Mouse (Mus musculus) layer of hippocampus, adult 2 months (tissue): ENCODE measurements around the gene Rspo1. TPM values are rescaled to one million over a fixed set of nuclear protein-coding genes. Genes with fewer than 3 reads are reported as not detected.
A peak's percentile ranks its signal among the peaks of the same experiment; 100 is the strongest.

Experiments
- DNase-seq, 2 experiments: peaks; one replicate each; pipeline ENCODE4 v3.0.0; 2022; ENCODE audit warnings: low spot score in 2 of 2
- H3K27ac ChIP-seq: fragments of 200-600 bp; 2 replicates; pipeline ENCODE4 v1.8.1; 2022
- H3K4me3 ChIP-seq: fragments of 200-600 bp; 2 replicates; pipeline ENCODE4 v1.8.1; 2022; ENCODE audit warnings: mild to moderate bottlenecking
- CTCF ChIP-seq: fragments of 200-600 bp; conservative IDR thresholded peaks from 2 replicates; pipeline ENCODE4 v1.8.1; 2022; ENCODE audit warnings: antibody characterized with exemption, mild to moderate bottlenecking, moderate library complexity
- total RNA-seq, 2 experiments: library from RNA; stranded (reverse); gene quantifications; 2 replicates each; pipeline ENCODE4 v1.2.3; 2021

Rspo1 gene
- total RNA-seq, 2 experiments from 2014 or later = 9.5 to 9.8 TPM

DNA sequence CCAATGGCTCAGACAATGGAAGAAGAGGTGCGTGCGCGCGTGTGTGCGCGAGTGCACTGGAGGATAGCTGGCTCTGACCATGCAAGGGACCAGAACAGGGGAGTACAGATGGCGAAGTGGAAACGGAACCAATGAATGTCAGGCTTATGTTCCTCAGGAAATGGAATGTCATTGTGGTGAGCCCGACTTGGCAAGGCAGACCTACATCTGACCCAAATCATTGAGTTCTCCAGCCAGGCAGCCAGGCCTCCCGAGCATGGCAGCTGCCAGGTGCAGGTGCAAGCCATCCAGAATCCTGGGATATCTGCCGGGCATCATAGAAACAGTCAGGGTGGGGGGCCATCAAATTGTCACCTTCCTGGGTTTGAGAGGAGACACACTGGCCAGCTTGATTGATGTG lies 25.3 kb upstream of the Rspo1 start:
- TF ChIP-seq CTCF = no peak
- Histone ChIP-seq H3K4me3 (no peak overlapping the region), H3K27ac (no peak overlapping the region)
- no peak for DNase-seq

DNA sequence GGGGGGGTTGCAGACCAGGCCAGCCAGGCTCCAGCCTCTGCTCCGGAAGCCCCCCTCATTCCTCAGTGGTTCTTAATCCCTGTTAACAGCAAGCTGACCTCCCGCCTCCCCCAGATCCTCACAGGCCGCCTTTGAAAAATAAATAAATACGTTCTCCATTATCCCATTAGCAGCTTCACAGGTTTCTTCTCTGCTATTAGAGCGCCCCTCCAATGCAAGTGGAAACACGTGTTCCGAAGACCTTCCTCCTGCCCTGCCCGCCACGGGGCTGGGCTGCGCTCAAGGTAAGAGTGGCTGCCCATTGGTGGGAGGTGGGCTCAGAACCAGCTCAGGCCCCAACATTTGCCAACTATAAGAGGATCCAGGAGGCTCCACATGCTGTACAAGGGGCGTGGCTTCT lies 23.7 kb upstream of the Rspo1 start:
- no peak overlapping the region for H3K27ac ChIP-seq
- H3K4me3 ChIP-seq = no peak overlapping the region
- no peak for DNase-seq
- no peak for TF ChIP-seq CTCF

DNA sequence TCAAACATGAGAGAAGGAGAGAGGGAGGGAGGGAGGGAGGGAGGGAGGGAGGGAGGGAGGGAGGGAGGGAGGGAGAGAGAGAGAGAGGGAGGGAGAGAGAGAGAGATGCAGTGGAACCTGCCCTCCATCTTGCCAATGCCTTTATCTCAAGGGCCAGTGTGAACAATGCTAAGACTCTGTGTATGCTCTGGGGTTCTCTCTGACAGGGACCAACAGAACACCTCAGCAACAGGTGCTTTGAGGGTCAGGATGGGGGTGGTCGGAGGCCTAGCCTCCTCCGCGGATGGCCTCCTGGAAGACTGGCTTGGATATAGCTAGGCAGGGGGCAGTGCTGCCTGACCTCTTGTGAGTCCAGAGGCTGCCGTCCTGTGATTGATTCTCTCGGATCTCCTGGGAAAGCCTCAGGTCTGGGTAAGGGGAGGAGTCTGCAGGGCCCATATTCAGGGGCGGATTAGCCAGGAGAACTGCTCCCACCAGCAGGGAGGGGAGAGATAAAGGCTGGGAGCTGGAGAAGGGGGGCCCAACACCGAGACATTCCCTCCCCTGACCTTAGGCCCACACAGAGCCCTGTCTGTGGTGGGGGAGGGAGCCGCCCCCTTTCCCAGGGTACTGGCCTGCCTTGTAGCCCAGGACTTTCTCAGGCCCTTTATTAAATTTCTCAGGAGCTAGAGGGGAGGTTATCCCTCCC lies 21.2 kb upstream of the Rspo1 start:
- DNase-seq = no peak
- TF ChIP-seq CTCF = no peak
- no peak overlapping the region for H3K27ac ChIP-seq
- H3K4me3 ChIP-seq = no peak overlapping the region

GRCm38 (mm10) chr4:124968711-124969110 lies 17.5 kb upstream of the Rspo1 start:
- DNase-seq = no peak
- H3K27ac ChIP-seq = no peak overlapping the region
- no peak for TF ChIP-seq CTCF
- H3K4me3 ChIP-seq = no peak overlapping the region

DNA sequence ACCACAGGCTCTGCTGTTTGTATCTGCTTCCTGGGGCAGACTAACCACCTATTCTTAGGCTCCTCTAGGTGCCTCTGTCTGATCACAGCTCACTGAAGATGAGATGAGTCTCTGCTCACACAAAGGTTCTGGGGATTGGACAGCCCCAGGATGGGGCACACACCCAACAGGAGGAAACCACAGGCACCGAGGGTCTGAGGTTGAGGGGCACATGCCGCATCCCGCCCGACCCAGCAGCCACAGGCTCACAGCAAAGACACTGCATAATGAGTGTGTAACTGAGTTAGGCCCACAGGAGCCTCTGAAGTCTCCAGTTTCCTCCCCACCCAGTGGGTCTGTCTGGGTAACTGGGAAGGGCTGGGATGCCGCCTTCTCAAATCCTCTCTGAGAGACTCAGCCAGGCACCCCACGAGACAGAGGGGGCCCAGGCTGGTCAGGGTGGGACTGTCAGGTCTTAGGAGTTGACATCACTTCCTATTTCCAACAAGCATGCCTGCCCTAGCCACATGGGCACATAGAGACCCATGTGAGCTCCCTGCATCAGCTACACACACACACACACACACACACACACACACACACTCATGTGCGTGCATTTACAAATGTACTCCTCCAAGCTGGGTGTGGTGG lies 16.9 kb upstream of the Rspo1 start:
- no peak for DNase-seq
- TF ChIP-seq CTCF = no peak
- H3K4me3 ChIP-seq = no peak overlapping the region
- H3K27ac ChIP-seq = no peak overlapping the region

GRCm38 (mm10) chr4:124970194-124970593 lies 16.0 kb upstream of the Rspo1 start:
- DNase-seq = no peak
- Histone ChIP-seq H3K27ac (no peak overlapping the region), H3K4me3 (no peak overlapping the region)
- no peak for TF ChIP-seq CTCF

DNA sequence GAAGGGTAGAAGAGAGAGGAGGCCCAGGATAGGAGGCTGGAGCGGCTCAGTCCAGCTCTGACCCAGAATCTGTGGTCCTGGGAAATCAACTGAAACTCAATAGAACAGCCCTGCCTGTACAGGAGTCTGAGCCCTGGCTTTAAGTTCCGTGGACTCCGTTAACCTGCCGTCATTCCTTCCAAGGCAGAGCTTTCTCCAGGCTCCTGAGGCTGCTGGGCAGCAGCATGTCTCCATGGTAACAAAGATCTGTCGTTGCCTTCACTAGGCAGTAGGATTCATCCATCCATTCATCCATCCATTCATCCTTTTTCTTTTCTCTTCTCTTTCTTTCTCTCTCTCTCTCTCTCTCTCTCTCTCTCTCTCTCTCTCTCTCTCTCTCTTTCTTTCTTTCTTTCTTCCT lies 15.6 kb upstream of the Rspo1 start:
- no peak for TF ChIP-seq CTCF
- no peak overlapping the region for H3K4me3 ChIP-seq
- H3K27ac ChIP-seq = no peak overlapping the region
- DNase-seq = no peak

GRCm38 (mm10) chr4:124971094-124971493 lies 15.1 kb upstream of the Rspo1 start:
- Histone ChIP-seq H3K27ac (no peak overlapping the region), H3K4me3 (no peak overlapping the region)
- no peak for DNase-seq
- no peak for TF ChIP-seq CTCF

DNA sequence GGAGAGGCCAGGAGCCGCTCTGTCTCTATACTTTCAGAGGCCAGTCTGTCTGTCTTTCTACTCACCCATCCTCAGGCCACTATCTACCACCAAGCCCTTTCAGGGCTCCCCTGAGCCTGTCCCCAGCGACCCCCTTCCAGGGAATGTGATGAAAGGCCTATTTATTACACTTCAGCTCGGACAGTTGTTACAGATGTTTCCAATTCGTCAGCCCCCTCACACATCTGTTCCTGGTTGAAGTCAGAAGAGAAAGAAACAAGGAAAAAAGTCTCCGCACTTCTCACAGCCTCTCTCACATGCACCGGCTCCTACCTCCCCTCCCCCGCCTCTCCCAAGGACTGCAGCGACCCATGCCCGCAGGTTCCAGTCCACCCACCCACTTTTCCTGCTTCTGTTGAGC lies 13.9 kb upstream of the Rspo1 start:
- H3K27ac ChIP-seq = no peak overlapping the region
- H3K4me3 ChIP-seq = no peak overlapping the region
- no peak for DNase-seq
- TF ChIP-seq CTCF = no peak

DNA sequence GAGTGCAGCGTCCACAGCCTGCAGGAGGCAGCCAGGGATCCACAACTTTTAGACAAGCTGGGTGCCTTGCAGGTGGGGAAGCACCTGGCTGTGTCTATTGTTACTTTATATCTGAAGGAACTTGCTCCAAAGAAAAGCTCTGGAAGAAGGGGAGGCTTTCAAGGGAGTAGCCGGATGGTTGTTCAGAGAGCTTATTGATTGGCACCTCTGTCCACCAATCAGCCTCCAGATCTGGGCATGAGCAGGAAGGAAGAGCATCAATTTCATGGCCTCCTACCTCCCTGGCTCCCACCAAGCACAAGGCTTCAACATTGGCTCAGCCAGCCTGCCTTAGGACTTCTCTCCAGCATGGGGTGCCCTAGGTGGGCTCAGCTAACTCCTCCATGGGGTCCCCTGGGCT lies 12.9 kb upstream of the Rspo1 start:
- no peak overlapping the region for H3K27ac ChIP-seq
- no peak overlapping the region for H3K4me3 ChIP-seq
- no peak for TF ChIP-seq CTCF
- no peak for DNase-seq

DNA sequence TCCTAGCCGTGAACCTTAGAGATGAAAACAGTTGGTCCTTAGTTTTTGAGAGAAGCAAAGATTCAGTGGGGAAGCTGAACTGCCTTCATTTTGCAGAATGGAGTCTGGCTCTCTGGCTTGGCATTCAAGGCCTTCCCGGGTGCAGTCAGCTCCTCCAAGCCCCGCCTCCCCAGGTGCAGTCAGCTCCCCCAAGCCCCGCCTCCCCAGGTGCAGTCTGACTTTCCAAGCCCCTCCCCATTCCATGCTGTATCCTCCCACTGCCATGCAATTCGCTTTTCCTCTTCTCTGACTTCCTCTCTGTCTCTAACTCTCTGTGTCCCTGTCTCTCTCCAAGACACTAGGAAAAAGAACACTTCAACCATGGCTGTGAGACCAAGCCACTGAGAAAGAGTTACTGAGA lies 8.0 kb upstream of the Rspo1 start:
- no peak overlapping the region for H3K4me3 ChIP-seq
- no peak for TF ChIP-seq CTCF

DNA sequence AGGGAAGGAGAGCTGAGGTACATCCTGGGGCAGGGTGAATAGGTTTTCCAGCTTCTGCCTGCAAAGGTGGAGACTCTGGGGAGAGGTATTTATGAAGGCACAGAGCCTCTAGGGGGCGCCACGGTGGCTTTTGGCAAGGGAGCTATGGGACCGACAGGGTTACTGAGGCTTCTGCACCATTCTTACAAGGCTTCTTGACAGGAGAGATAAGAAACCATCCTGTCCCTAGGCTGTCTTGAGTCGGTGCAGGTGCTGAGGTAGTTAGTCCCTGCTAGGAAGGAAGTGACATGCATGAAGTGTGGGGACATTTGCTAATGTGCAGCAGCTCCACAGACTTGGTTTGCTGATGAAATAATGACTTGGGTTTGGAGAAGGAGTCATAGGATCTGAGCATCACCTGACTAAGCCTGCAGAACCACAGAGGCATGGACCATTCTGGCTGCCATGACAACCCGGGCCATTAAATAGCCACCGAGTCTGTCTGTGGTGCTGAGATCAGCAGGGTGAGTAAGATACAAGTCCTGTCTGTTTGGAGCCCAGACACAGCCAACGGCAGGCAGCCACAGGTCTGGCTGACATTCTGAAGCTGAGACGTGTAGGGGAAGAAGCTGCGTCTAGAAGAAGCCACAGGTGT lies 2.2 kb upstream of the Rspo1 start:
- no peak overlapping the region for H3K27ac ChIP-seq

More for the DNA sequence above, 8.0 kb upstream of the Rspo1 start:
- no peak for DNase-seq
- H3K27ac ChIP-seq = no peak overlapping the region

DNA sequence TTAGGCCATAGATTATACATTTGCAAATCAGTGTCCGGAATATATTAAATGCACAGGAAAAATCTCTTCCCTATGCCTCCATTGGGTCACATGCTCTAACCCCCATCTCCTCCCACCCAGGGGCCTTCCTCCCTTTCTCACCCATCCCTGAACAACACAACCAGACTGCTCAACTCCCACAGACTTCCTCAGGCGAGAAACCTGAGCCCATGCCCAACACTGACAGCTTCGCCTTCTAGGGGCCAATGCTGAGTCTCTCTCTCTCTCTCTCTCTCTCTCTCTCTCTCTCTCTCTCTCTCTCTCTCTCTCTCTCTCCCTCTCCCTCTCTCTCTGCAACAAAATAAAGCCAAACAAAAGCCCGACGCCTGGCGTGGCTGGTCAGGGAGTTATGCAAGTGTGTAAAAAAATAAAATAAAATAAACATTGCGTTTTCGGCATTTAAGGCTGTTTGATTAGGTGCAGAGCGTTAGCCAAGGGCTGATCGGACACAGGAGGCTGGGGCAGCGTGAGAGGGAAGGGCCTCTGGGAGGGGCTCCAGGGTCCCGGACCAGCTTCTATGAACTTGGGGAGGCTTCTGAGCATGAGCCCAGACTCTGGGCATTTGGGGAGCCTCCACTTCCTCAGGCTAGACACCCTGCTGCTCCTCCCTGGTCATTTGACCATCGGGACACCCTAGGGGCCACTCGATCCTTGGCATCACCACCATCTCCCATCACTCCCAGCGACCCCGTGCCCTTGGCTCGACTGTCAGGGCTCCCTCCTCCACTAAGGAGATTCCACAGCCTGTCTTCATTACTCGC lies 1.2 kb upstream of the Rspo1 start:
- no peak overlapping the region for H3K4me3 ChIP-seq
- H3K27ac ChIP-seq = no peak overlapping the region
- peak in 1 of 2 experiments; percentile 20 for DNase-seq
- TF ChIP-seq CTCF = no peak

More for the DNA sequence above, 2.2 kb upstream of the Rspo1 start:
- TF ChIP-seq CTCF = peak; percentile 65
- no peak for DNase-seq
- H3K4me3 ChIP-seq = no peak overlapping the region
